Mouse (Mus musculus): ENCODE data around the gene Rab14.

Rab14 gene

GRCm38 (mm10) chr2:35199971-35200897, 686 bp downstream of the Rab14 start:
- DNase-seq (ENCODE audit: low spot score) = no peak

GRCm38 (mm10) chr2:35199541-35199940, 1.4 kb downstream of the Rab14 start:
- no peak for DNase-seq (ENCODE audit: low spot score)

GRCm38 (mm10) chr2:35195626-35196544, 5.0 kb downstream of the Rab14 start:
- no peak for DNase-seq (ENCODE audit: low spot score)

- no peak for DNase-seq (ENCODE audit: low spot score)
These were observed 6.9 kb downstream of the Rab14 start for GRCm38 (mm10) chr2:35193976-35194375.

DNA sequence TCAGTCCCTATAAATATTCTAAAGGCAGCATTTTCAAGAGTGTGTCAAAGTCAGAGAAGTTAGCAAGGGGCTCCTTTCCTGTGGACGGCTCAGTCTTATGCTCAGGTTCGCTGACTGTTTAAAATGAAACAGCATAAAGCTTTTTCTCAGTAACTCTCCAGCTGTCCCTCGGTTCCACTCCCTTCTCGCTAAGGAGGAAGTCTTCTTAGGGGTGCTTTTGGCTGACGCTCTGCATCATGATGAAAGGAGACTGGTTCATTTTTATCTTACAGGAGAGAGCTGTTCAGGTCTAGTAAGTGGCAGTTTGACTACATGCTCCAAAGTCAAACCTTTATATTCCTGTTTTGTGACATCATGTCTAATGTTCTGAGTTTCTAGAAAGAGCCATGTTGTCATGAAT, 12.0 kb downstream of the Rab14 start:
- no peak for DNase-seq (ENCODE audit: low spot score)

- DNase-seq (ENCODE audit: low spot score) = no peak
These were observed 17.7 kb downstream of the Rab14 start for GRCm38 (mm10) chr2:35183115-35183673.

- DNase-seq (ENCODE audit: low spot score) = no peak
These were observed 22.8 kb downstream of the Rab14 start for GRCm38 (mm10) chr2:35178153-35178552.

GRCm38 (mm10) chr2:35175281-35176065, 25.4 kb downstream of the Rab14 start:
- DNase-seq (ENCODE audit: low spot score) = no peak

DNA sequence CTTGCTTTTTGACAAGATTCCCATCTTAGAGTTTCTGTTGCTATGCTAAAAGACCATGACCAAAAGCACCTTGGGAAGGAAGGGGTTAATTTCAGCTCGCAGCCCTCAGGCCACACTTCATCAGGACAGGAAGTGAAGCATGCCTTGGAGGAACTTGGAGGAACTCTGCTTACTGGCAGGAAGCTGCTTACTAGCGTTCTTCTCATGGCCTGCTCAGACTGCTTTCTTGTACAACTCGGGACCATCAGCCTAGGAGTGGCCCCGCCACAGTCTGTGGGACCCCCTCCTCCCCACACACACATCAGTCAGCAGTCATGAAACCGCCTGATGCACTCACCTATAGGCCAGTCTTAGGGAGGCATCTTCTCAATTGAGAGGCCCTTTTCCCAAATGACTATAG, 26.8 kb downstream of the Rab14 start:
- DNase-seq (ENCODE audit: low spot score) = no peak

- no peak for DNase-seq (ENCODE audit: low spot score)
These were observed 27.3 kb downstream of the Rab14 start for GRCm38 (mm10) chr2:35173666-35174065.

DNA sequence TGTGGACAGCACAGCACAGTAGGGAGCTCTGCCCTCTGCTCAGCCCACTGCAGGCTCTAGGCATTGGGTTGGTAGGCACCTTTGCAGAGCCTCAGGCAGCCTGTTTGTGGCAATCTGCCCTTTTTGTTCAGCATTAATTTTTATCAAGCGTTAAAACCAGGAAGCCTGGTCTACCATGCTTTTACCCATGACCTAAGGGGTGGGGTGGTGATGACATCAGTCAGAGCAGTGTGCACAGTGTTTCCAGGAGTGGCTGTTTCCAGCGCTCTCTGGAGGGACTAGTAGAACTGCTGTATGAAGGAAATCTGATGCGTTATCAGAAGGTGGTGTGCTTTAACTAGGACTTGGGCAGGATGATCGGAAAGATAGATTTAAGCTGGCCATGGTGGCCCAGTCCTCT, 28.7 kb downstream of the Rab14 start:
- DNase-seq (ENCODE audit: low spot score) = no peak

GRCm38 (mm10) chr2:35171341-35171861, 29.5 kb downstream of the Rab14 start:
- peak; percentile 60 for DNase-seq (ENCODE audit: low spot score)

- DNase-seq (ENCODE audit: low spot score) = no peak
These were observed 31.5 kb downstream of the Rab14 start for GRCm38 (mm10) chr2:35169452-35169851.

DNA sequence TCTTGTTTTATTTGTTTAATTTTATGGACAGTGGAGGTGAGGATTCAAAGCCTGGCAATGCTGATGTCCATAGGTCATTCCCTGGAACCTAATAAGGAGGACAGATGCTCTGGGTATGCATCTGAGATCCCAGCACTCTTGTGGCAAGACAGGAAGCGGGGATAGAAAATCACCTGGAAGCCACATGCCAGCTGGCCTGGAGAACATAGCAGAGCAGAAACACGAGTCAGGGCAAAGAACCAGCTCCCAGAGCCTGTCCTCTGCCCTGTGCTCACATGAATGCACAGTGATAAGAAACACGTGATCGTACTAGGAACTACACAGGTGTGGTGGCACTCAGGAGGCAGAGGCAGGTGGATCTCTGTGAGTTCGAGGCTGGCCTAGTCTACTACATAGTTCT, 34.1 kb downstream of the Rab14 start:
- no peak for DNase-seq (ENCODE audit: low spot score)

DNA sequence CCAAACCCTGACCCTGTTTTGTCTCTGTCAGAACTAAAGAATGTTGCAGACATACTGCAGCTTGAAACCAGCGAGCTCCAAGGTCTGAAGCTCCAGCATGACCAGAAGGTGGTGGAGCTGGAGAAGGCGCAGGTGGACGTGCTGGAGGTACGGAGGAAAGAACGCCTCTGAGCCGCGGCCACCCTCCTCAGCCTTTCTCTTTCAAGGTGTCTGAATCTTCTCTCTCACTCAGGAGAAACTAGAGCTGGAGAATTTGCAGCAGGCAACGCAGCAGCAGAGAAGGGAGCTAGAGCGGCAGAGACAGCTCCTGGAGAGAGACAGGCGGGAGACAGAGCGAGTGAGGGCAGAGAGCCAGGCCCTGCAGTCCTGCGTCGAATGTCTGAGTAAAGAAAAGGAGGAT, 35.5 kb downstream of the Rab14 start:
- no peak for DNase-seq (ENCODE audit: low spot score)

- no peak for DNase-seq (ENCODE audit: low spot score)
These were observed 37.5 kb downstream of the Rab14 start for GRCm38 (mm10) chr2:35163396-35163795.

GRCm38 (mm10) chr2:35161846-35162488, 39.0 kb downstream of the Rab14 start:
- DNase-seq (ENCODE audit: low spot score) = no peak

GRCm38 (mm10) chr2:35160206-35160605, 40.7 kb downstream of the Rab14 start:
- DNase-seq (ENCODE audit: low spot score) = no peak

DNA sequence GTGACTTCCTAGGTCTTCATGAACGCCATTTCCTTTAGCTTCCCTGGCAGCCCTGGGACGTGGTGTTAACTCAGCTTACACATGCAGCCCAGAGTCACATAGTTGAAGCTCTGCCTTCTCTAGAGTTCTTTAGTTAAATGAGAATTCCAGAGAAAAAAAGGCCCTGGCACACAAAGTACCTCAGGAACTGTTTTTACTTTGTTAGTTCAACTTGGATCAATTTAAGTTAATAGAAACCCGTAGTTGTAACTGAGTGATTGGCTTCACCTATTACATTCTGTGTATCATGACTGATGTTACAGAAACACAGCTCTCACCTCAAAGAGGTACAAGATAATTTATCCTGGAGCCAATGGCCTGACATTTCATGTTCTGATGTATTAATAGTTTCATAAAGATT, 42.6 kb downstream of the Rab14 start:
- no peak for DNase-seq (ENCODE audit: low spot score)

- DNase-seq (ENCODE audit: low spot score) = no peak
These were observed 43.1 kb downstream of the Rab14 start for GRCm38 (mm10) chr2:35157836-35158235.

DNA sequence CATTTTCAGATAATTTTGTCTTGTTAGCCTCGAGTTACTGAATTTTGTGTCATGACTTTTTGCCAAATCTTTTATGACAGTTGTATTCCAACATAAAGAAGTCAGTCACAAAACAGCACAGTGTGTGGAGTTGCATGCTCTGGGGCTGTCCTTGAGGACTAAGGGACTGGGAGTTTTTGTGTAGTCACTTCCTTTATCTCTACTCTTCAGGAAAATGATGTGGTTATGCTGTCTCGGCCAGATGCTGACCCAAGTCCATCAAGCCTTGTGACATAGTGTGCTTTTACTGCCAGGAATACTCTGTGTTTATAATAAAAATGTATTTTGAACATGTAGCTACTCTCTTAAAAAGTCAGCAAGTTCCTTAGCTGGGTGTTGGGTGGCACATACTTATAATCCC, 43.9 kb downstream of the Rab14 start:
- no peak for DNase-seq (ENCODE audit: low spot score)

Measured in ovary, postnatal 36 days (tissue).